Mouse (Mus musculus): ENCODE data around the gene Tgtp2.
"Not testable (repeated sequence)": the region's sequence is repeated elsewhere in the genome, so short reads cannot be mapped to it uniquely, and the experiment has no call there.

Tgtp2 gene

DNA sequence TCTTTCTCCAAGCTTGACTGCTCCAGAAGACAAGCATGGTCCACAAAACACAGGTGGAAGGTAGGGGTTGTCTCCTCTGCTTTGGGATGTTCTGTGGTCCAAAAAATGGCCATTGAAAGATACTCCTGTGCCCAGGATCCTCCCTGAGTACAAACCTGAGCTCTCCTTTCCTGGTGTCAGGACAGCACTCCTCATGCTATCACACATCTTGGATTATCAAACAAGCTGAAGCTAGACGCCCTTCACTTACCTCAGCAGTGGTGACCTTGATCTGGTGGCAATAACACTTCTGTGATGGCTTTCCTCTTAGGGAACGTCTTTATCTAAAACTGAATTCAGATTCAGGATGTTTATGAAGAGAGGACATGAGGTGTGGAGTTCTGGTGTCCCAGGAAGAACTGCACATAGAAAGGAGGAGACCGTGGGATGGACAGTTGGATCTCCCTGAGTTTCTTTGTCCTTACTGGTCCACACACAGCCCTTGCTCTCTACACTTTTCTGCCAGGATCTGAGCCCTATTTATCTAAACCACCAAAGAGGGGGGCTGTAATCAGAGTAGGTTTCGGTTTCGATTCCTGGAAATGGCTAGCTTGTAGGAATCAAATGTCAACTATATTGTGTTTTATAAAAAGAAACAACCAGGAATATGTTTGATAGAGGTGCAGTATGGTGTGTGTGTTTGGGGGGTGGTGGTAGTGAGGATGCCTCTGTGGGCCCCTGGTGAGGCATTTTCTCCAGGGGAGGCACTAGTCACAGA lies at the start of gene Tgtp2:
Gene Tgtp2, minus strand, starts transcription at position 494 of the 757 bp plus-strand sequence.
- not testable (repeated sequence) for DNase-seq (ENCODE audit: low read depth, low spot score)

DNA sequence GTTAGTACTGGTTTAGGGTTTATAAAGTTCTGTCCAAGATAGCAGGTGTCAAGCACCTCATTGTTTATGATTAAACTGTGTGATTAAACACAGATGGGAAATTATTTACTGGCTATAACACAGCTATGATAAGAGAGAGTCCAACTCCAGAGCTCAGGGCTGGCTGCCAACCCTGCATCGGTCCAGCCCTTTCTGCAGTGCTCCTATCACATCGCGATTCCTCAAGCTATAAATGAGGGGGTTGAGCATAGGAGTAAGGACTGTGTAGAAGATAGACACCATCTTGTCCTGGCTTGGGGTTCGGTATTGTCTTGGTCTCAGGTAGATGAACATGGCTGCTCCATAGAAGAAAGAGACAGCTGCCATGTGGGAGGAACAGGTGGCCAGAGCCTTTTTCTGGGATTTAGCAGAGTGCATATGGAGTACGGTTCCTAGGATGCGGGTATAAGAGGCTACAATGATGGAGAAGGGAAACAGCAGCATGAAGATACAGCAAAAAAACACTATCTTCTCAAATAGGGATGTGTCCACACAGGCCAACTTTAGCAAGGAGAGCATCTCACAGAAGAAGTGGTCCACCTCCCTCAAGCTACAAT lies 48.7 kb upstream of the Tgtp2 start:
- DNase-seq (ENCODE audit: low read depth, low spot score): no peak

DNA sequence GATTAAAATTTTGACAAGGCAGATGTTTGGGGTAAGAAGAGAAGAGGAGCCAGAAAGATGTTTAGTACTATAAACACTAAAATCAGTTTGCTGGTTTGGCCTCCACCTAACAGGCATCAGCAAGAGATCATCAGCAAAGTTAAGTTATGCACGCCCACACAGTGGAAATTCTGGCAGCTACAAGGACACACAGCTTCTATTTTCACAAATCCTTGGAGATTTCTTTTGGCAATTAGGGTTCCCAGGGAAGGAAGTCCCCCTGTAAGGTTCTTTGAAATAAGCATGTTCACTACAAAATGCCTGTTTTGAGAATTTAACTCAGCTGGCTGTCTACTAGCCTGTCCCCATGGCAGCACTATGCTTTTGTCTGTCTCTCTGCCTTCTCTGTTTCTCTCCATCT lies 47.0 kb upstream of the Tgtp2 start:
- no peak for DNase-seq (ENCODE audit: low read depth, low spot score)

DNA sequence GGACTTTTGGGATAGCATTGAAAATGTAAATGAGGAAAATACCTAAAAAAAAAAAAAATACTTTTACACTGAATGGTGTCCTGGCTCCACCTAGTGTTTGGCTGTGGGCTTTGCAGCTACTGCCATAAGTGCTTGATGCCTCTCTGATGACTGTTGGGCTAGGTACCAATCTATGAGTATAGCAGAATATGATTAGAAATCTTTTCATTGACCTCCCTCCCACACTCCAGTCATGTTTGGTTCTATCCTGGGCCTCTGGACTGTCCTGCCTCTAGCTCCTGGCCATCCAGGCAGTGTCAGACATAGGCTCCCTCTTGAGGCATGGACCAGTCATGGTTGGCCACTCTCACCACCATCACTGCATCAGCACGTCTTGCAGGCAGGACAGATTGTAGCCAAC lies 44.8 kb upstream of the Tgtp2 start:
- peak; percentile 44 for DNase-seq (ENCODE audit: low read depth, low spot score)

DNA sequence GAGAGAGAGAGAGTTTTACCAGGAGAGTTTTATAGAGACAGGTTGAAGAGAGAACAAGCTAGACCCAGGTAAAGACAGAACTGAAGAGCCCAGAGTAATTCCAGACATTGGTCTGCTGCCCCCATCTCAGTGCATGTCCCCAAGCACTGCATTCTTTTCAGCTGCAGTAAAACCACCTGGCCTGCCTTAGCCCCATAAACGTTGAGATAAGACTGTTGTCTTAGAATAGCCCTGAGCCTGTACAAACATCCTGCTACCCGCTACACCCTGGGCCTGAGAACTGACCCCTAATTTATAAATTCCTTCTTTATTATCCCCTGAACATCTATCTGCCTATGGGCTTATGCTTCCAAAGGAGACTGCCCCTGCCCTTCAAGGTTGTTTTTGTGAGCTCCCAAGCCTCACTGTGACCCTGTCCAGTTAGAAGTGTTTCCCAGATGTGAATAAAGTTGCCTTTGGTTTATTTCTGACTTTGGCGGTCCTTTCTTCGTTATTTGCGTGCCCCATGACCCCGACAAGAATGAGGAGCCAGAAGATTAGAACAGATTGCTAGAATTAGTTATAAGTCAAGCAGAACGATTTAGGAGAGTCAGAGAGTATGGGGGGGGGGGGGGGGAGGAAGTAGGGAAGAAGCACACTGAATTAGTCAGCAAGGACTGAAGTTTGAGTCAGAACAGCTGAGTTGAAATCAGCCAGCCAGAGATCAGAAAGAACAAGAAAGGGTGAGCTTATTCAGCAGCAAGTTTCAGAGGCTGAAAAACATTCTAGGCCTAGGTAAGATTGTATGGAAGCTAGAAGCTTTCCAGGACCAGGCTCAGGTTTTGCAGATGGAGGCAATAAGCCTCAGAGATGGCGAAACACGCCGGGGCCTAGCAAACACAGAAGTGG lies 43.9 kb upstream of the Tgtp2 start:
- DNase-seq (ENCODE audit: low read depth, low spot score): no peak

DNA sequence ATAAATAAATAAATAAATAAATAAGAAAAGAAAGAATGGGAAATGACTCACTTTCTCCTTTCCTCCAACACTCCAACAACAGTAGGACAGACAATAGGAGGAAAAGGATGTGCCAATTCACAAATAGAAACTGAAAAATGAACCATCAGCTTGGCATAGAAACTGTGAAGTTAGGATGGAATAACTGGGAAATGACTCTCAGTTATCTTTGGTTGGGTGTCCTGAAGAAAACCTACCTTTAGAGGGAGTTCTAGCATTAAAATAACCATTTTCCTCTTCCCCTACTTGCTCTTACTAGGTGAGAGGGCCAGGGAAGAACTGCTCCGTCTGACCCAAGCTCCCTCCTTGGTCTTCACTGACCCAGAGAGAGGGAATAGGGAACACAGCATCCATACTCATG lies 41.7 kb upstream of the Tgtp2 start:
- DNase-seq (ENCODE audit: low read depth, low spot score): no peak

DNA sequence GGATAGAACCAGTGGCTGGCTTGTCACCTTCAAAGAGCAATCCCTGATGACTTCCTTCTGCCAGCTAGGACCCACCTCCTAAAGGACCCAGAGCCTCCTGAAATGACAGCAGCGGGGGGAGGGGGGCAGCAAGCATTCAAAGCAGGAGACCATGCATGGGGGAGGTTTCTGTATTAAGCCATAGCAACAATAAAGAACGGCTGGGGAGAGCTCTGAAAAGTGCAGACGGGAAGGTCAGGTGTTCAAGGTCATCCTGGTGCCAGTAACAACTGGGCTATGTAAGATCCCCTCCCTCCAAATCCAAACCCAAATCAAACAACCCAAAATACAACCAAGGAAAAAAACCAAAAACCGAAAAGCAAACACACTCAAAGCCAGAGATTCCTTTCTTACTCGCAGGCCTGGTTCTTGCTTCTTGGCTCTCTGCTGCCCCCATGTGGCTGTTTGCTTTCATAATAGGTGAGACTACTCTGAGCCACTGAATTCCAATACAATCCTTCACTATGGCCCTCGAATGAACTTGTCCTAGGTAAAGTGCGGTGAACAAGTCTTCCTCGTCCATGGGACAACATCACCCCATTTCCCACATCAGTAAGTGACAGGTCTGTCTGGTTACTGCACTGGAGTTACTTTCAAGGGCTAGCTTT lies 39.2 kb upstream of the Tgtp2 start:
- DNase-seq (ENCODE audit: low read depth, low spot score): peak; percentile 89

DNA sequence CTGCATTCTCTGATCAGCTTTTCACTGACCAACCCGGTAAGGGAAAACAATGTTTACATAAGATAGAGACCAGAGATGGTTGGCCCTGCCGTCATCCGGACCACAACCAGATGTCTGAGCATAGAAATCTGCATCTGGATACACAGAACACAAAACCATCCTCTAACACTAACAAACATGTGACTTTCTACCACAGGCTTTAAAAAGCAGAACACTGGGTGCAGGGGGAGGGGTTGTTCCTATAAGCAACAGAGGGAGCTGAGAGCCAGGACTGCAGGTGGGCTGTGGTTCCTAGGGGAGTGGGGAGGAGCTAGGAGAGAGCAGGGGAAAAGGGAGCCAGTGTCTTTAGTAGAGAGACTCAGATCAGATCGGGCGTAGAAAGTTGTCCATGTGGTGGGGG lies 37.5 kb upstream of the Tgtp2 start:
- no peak for DNase-seq (ENCODE audit: low read depth, low spot score)

DNA sequence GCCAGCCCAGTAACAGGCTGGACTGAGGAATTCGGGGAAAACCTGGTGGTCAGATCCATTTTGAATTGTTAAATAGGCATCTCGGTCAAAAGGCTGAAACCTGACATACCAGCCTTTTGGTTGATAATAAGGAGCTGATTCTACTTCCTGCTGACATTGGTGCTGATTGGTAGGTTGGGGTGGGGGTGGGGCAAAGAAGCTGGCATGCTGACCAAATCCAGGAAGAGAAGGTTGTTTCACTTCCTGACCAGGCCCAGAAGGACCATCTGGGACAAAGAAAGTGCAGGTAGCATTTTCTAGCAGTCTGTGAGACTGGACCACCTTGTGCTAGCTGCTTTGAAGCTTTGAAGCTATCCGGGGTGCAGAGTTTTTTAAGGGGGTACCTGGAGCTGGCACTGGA lies 36.4 kb upstream of the Tgtp2 start:
- DNase-seq (ENCODE audit: low read depth, low spot score): no peak

DNA sequence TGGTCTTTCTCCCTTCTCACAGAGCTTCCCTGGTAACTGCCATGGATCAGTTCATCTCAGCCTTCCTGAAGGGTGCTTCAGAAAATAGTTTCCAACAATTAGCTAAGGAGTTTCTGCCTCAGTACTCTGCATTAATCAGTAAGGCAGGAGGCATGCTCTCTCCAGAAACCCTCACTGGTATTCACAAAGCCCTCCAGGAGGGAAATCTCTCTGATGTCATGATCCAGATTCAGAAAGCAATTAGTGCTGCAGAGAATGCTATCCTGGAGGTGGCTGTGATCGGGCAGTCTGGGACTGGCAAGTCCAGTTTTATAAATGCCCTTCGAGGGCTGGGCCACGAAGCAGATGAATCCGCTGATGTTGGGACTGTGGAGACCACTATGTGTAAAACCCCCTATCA lies 31.4 kb upstream of the Tgtp2 start:
- no peak for DNase-seq (ENCODE audit: low read depth, low spot score)

DNA sequence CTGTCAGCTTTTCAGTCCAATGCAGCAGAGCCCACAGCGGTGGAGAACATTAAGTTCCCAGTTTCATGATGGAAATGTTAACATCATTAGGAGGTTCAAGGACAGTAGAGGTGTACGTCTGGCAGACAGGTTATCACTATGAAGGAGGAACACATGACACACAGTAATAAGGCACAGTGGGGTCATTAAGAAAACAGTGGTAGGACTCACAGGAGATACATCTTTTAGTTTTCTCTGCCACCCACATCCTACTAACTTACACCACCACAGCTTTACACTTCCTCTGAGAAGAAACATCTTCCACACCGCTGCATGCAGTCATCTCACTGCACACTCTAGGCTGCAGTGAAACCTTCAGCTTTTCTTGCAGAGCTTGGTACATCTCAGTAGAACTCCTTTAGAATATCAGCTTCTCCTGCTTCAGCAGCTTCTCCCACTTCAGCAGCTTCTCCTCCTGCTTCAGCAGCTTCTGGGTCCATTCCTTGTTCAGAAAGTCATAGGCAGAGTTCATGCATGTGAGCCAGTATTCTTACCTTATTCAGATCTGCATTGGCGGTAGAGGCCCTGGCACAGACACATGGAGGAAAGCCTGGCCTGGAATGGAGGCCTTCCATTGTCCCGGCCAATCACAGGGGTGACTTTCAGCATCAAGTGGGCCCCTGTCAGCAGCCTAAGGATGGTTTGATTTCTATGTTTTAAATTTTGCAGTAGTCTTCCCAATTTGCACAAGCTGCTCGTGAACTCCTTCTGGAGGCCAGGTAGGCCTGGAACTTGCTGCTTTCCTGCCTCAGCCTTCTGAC lies 30.1 kb upstream of the Tgtp2 start:
- DNase-seq (ENCODE audit: low read depth, low spot score): no peak

DNA sequence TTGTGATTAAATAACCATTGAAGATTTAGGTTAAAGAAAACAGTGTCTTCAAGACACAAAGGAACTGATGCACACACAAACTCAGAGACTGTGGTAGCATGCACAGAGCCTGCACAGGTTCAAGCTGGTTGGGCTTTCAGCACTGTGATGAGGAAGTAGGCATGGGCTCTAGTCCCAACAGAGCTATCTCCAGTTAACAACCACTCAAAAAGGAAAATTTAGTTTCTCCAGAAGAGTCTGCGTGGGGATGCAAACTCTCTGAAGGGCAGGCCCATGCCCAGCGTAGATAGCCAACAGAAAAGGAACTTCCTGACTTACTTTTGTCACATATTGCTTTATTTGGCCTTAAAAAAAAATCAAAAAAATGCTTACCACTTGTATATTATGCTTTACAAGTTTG lies 28.8 kb upstream of the Tgtp2 start:
- DNase-seq (ENCODE audit: low read depth, low spot score): no peak

DNA sequence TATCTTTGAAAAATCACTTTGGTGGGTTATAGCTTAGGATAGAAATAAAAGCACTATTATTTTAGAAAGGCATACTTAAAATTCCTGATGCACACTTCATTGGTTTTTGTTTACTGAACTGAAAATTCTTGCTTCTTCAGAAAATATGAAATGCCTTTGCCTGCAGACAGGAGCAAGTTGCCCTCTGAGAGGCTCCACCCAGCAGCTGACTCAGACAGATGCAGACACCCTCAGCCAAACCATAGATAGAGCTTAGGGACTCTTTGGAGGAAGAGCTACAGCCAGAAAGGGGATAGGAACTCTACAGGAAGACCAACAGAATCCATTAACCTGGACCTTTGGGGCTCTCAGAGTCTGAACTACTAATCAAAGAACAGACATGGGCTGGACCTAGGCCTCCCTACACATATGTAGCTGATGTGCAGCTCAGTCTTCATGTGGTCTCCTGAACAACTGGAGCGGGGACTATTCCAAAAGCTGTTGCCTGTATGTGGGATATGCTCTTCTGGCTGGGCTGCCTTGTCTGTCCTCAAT lies 28.1 kb upstream of the Tgtp2 start:
- DNase-seq (ENCODE audit: low read depth, low spot score): no peak

DNA sequence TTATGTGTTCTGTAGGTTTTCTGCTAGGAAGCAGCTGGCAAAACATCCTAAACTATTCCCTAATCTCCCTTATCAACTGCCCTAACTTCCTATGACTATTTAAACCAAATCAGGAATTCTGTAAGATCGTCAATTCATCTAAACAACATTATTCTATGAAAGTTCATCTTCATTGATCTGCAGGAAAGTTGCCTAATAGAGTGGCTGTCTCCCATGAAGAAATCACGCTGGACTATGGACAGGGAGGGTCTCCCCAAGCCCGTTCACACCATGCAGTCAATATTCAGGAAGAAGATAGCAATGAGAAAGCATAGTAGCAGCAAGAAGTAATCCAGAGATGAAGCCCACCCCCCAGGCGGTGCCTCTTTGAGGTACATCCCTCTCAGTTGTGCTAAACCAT lies 27.2 kb upstream of the Tgtp2 start:
- DNase-seq (ENCODE audit: low read depth, low spot score): no peak

DNA sequence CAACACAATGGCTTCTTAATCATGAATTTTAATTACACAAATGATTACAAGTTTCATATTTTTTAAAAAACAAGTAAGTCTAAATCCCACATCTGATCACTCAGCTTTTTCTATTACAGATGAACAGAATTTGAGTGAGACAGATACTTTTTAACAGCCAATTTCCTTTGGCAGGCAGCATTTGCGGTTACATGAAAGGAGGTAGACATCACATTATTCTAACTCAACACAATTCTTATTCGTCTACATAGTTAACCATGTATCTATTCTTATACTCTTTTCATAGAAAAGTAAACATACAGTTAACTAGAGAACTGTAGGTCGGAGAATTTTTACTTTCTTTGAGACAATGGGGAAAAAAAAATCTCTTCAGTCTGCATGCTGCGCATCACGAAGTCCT lies 26.5 kb upstream of the Tgtp2 start:
- DNase-seq (ENCODE audit: low read depth, low spot score): no peak

DNA sequence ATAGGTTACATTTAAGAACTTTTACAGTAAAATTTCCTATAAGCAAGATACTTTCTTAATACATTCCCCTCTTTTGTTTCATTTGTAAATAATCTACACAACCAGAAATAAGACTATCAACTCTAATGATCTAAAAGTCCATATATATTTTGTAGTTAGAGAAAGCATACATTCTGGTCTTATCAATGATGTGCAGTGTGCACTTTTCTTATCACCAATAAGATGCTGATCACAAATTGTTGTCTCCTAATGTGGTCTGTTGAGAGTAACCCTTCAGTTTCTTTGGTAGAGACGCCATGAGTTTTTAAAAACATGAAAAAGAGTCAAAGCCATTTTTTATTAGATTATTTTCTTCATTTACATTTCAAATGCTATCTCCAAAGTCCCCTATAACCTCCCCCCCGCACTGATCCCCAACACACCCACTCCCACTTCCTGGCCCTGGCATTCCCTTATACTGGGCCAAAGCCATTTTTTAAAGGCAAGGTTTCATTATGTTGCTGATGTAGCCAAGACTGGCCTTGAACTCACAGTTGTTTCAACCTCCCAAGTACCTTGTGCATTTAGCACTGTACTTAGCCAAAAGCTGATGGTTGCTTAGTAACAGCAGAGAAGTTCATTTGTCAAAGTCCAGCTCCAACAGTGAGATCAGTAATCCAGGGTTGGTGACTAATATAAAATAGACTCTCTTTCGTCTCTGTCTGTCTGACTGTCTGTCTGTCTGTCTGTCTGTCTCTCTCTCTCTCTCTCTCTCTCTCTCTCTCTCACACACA lies 25.9 kb upstream of the Tgtp2 start:
- no peak for DNase-seq (ENCODE audit: low read depth, low spot score)

DNA sequence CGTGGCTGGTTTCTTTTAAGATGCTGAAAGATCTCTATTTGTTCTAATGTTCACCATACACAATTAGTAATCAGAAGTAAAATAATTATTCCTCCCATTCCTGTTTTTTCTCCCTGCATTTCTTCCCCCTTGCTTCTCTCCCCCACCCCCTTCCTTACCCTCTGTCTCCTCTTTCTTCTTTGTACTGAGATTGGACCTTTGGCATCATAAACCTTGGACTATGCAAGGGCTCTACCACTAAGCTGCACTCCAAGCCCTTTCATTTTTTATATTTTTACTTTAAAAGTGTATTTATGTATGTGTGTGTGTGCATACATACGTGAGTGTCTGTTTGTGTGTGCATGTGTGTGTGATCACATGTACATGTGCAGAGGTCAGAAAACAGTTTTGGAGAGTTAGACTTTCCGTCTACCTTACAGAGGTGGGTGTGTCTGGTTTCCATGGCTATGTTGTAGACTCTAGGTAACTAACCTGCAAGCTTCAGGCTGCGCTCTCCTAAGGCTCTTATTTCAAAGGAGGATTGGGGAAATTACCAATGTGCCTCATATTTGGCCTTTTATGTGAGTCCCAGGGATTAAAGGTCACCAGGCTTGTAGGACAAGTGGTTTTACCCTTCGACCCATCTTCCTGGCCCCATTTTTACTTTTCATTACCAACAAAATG lies 25.1 kb upstream of the Tgtp2 start:
- DNase-seq (ENCODE audit: low read depth, low spot score): no peak

DNA sequence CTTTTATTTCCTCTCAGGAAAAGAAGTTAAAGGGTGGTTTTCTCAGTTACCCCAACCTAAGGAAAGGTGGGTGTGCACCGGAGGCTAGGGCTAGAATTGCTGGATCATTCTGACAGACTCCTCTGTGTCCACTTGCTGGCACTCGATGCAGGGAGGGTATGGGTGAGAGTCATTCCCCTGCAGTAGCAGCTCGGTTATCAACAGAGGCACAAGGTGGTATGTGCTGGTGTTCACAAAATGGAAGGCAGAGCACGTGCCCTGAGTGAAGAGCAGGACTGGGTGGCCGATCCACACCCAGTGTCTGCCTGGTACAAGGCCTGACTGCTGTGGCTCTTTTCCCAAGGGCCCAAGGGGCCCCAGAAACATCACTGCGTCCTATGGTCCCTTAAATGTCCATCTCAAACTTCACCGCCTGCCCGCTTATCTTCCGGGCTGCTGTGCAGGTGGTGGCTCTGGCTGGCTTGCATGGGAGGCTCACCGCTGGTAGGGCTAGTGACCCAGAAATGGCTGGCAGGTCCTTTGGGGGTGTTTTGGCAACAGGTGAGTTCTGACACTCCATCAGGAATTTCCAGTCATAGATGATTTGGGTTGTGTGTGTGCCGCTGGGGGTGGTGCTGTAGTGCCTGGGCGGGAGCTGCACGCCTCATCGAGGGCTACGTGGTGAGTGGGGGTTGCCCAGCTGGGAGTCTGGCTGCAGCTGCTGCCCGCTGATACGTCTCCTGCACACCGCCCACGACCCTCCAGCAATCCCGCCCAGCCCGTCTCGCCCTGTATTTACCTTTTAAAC lies 24.0 kb upstream of the Tgtp2 start:
- DNase-seq (ENCODE audit: low read depth, low spot score): no peak

DNA sequence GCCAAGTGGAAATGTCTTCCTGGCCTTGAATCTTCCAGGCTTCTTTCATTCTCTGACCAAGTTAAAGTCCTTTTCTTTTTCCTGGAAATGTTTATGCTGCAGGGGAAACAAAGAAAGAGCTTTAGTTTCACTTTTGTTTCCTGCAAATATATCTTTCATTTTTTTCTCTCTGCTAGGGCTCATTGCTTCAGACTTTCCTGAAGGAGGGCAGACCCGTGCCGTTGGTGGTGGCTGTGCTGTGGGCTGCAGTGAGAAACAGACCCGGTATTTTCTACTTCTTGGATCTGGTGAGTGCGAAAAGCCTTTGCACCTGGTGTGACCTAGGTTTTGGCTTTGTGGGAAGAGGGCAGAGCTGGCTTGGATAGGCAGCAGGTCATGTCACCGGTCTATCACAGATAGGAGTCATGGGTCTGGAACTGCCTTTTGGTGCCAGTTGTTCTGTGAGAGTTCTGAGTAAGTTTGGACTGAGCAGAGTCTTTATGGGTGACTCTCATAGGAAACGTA lies 22.9 kb upstream of the Tgtp2 start:
- DNase-seq (ENCODE audit: low read depth, low spot score): no peak
